Mouse (Mus musculus) lung, postnatal 0 days (tissue): ENCODE results near the gene Zfp217.

Experiments
- CTCF ChIP-seq: IDR thresholded peaks from 2 replicates; pipeline ENCODE4 v1.5.1; 2016; ENCODE audit warnings: antibody characterized with exemption, mild to moderate bottlenecking
- EP300 ChIP-seq: IDR thresholded peaks from 2 replicates; pipeline ENCODE4 v1.6.1; 2016; ENCODE audit warnings: antibody characterized with exemption, mild to moderate bottlenecking, control low read depth

- TF ChIP-seq CTCF (no peak), EP300 (no peak)
These were observed 20.4 kb downstream of the Zfp217 start for GRCm38 (mm10) chr2:170127523-170127922.
